Comparison of ENCODE assay signal across 8 mouse cellular contexts in genomic region chr4:124135165-124135470, GRCm38 (mm10).
DNase-seq lines count a peak whose midpoint lies in the region; ATAC-seq and TF ChIP-seq lines count a peak whose summit lies in the region.

No protein-coding gene starts in this region.

- no peak overlapping the region for H3K4me2 ChIP-seq in heart, embryonic 11.5 days

- TF ChIP-seq POLR2A in heart, adult 2 months (IDR thresholded peaks at IDR 0.05; ENCODE audit: insufficient read depth, low read depth, low read length) = no peak

- H3K27me3 ChIP-seq in heart, adult 2 months (ENCODE audit: control insufficient read depth, insufficient read depth, low read length) = no peaks in the 10 kb centered on the region
- 0 out of 2 replicates have a peak, but pooled peaks cover 3% of the 10 kb centered on the region for H3K27me3 ChIP-seq in heart, embryonic 11.5 days (ENCODE audit: control insufficient read depth, insufficient read depth, low read length)

- H3K9me3 ChIP-seq in heart, embryonic 11.5 days (replicated peaks; ENCODE audit: control insufficient read depth, low read length) = no peaks in the 10 kb centered on the region

- 41% methylated on average over 6 of the region's 6 CpGs for WGBS in heart, adult 2 months
- 64% methylated on average over 6 of the region's 6 CpGs for WGBS in heart, embryonic 11.5 days (ENCODE audit: insufficient replicate concordance)

- intact Hi-C loops in heart, adult 2 months (cut with DNase I) = no loop called here
- intact Hi-C loops in heart, postnatal 25 days (cut with DNase I) = no loop called here

- TF ChIP-seq CTCF in heart, adult 2 months (IDR thresholded peaks at IDR 0.05) = no peak

- TF ChIP-seq EP300 in heart, adult 2 months (IDR thresholded peaks at IDR 0.05; ENCODE audit: insufficient read depth, low read depth, low read length) = no peak

- no peaks in the 10 kb centered on the region for H3K4me1 ChIP-seq in heart, adult 2 months (ENCODE audit: control insufficient read depth, insufficient read depth, low read length)
- H3K4me1 ChIP-seq in heart, embryonic 11.5 days (ENCODE audit: control insufficient read depth, insufficient read depth, low read length) = peaks cover 7% of the 10 kb centered on the region; the same call in 1 of the 2 replicates

- H3K79me2 ChIP-seq in heart, adult 2 months (replicated peaks; ENCODE audit: control insufficient read depth, insufficient read depth, low read length) = no peaks in the 10 kb centered on the region

- peak; percentile 46 to 80 for DNase-seq in heart, adult 2 months
- peak; percentile 67 for DNase-seq in adrenal gland, postnatal 10 days
- DNase-seq in heart, postnatal 25 days (ENCODE audit: low spot score) = peak; percentile 6
- DNase-seq in left cerebral cortex, adult 9 months (ENCODE audit: low spot score in 2 of 2) = peak; percentile 16 to 25
- no peak for DNase-seq in spleen, postnatal 14 days (ENCODE audit: low spot score in 2 of 2)
- no peak for DNase-seq in thymus, postnatal 36 days
- no peak for DNase-seq in testis, postnatal 14 days (ENCODE audit: low spot score)

- no peak for ATAC-seq in heart, embryonic 11.5 days (replicated peaks; ENCODE audit: insufficient number of reproducible peaks, low FRiP score, low TSS enrichment)

- H3K27ac ChIP-seq in heart, adult 2 months = no peak overlapping the region
- H3K27ac ChIP-seq in heart, embryonic 11.5 days (ENCODE audit: low read depth, low read length) = no peak overlapping the region

- H3K36me3 ChIP-seq in heart, adult 2 months (ENCODE audit: control insufficient read depth, insufficient read depth, low read length) = no peaks in the 10 kb centered on the region
- no peaks in the 10 kb centered on the region for H3K36me3 ChIP-seq in heart, embryonic 11.5 days (ENCODE audit: control insufficient read depth, insufficient read depth, low read length)

- H3K9ac ChIP-seq in heart, adult 2 months (ENCODE audit: low read depth, low read length) = no peak overlapping the region
- H3K9ac ChIP-seq in heart, embryonic 11.5 days (ENCODE audit: low read depth, low read length) = no peak overlapping the region

- no peak overlapping the region for H3K4me3 ChIP-seq in heart, adult 2 months
- H3K4me3 ChIP-seq in heart, embryonic 11.5 days (ENCODE audit: low read depth, low read length) = no peak overlapping the region

Comparison
In these comparisons a context has a peak if more than half of its experiments do, and no peak if none do; other contexts are left out.
1. DNase-seq: peak in heart, adult 2 months (2 of 2), adrenal gland, postnatal 10 days (single experiment), heart, postnatal 25 days (single experiment) and left cerebral cortex, adult 9 months (2 of 2); none in spleen, postnatal 14 days (0 of 2), thymus, postnatal 36 days (0 of 2) and testis, postnatal 14 days (single experiment).